Mouse (Mus musculus) adrenal gland (tissue): ENCODE data around the gene 9130230L23Rik.
"Not testable (repeated sequence)": the region's sequence is repeated elsewhere in the genome, so short reads cannot be mapped to it uniquely, and the experiment has no call there.

Experiments
- intact Hi-C: fragments of 180-260 bp; cut with DNase I; formaldehyde crosslinking; loops from one replicate; pipeline ENCODE4 v1.15.1; 2025

Gene 9130230L23Rik

GRCm38 (mm10) chr5:66008245-66008967, 4.3 kb upstream of the 9130230L23Rik start:
- intact Hi-C loops, result no loop called here

GRCm38 (mm10) chr5:66005041-66005678, 1.1 kb upstream of the 9130230L23Rik start:
- intact Hi-C loops, result no loop called here

GRCm38 (mm10) chr5:66001232-66001631, 2.9 kb downstream of the 9130230L23Rik start:
- intact Hi-C loops, result no loop called here

DNA sequence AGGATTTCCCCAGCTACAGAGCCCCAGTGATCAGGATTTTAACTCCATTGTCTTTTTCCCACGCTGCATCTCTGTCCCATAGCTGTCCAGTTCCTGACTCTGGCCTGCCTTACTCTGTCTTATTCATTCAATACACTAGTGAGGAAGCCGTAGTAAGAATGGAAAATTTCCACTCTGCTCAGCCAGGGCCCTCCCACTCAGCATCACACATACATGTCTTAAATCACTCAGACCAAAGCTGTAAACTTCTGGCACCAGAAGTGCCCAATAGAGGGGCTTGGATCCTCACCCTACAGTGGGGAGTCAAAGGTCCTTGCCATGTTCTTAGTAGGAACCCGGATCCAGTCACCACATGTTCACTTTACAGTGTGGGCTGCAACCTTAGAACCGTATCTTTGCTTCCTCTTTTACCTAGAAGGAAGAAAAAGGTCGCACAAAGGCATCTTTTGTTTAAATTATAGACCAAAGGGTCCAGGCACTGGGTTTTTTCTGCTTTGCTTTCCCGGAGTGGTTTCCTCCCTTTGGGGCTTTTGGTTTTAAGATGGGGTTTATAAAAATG, 3.4 kb downstream of the 9130230L23Rik start:
- intact Hi-C loops, result no loop called here

- intact Hi-C loops, result no loop called here
Observed at GRCm38 (mm10) chr5:66000074-66000473, 4.0 kb downstream of the 9130230L23Rik start.

DNA sequence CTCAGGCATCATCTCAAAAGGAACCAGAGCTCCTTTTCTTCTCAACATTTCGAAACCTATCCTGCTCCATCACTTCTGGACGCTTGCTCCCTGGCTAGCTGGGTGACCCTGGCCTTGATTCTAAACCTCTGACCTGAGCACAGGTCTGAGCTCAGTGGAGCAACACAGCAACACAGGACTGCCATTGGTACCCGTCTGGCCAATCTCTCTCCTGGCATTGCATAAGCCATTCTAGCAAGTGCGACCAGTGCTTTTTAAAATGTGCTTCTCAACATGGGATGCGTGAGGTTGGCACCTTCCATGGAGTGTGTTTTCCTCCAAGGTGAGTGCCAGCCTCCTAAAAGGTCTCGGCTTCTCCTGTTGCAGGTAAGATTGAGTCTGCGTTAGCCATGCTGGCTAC, 5.0 kb downstream of the 9130230L23Rik start:
- intact Hi-C loops, result no loop called here

GRCm38 (mm10) chr5:65997813-65998212, 6.3 kb downstream of the 9130230L23Rik start:
- intact Hi-C loops, result no loop called here

GRCm38 (mm10) chr5:65994643-65995042, 9.4 kb downstream of the 9130230L23Rik start:
- intact Hi-C loops, result no loop called here

GRCm38 (mm10) chr5:65991191-65991590, 12.9 kb downstream of the 9130230L23Rik start:
- intact Hi-C loops, result no loop called here

DNA sequence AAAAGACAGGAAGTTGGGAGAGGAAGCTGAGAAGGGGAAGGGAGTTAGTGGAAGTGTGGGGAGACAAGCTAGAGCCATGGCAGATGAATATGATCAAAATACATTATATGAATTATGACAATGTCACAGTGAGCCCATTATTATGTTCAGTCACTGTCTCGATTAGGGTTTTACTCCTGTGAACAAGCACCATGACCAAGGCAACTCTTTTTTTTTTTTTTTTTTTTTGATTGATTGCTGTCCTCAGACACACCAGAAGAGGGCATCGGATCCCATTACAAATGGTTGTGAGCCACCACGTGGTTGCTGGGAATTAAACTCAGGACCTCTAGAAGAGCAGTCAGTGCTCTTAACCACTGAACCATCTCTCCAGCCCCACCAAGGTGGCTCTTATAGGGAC, 17.1 kb downstream of the 9130230L23Rik start:
- intact Hi-C loops, result not testable (repeated sequence)

- intact Hi-C loops, result no loop called here
Observed at GRCm38 (mm10) chr5:65986426-65986825, 17.7 kb downstream of the 9130230L23Rik start.

DNA sequence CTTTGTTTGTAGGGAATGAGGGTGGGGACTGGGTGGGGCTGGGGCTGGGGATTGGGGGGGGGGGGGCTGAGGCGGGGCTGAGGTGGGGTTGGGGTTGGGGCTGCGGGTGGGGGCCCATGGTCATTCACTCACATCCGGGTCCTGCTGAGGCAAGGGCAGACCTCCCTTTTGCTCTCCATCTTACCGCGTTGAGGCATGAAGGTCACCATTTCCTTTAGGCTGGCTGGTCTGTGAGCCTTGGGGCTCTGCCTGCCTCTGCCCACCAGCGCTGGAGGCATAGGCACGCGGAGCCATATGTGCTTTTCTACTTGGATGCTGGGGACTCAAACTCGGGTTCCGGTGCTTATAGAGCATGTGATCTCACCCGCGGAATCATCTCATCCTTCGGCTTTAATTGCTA, 28.4 kb downstream of the 9130230L23Rik start:
- intact Hi-C loops, result no loop called here

DNA sequence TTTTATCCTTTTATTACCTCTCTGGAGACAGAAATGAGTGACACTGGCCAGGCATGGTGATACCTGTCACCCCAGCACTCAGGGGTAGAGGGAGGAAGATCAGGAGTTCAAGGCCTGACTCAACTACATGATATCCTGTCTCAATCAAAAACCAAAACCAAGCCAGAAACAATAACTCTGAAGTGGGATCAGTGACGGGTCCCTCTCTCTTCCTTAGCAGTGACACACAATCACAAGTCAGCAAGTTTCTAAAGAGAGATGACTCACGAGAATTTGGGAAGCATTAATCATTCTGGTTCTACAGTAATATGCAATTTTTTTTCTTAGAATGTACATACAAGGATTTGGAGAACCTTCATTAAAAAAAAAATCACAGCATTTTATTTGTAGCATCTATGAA, 30.9 kb downstream of the 9130230L23Rik start:
- intact Hi-C loops, result no loop called here

- intact Hi-C loops, result no loop called here
Observed at GRCm38 (mm10) chr5:65968004-65968403, 36.1 kb downstream of the 9130230L23Rik start.

DNA sequence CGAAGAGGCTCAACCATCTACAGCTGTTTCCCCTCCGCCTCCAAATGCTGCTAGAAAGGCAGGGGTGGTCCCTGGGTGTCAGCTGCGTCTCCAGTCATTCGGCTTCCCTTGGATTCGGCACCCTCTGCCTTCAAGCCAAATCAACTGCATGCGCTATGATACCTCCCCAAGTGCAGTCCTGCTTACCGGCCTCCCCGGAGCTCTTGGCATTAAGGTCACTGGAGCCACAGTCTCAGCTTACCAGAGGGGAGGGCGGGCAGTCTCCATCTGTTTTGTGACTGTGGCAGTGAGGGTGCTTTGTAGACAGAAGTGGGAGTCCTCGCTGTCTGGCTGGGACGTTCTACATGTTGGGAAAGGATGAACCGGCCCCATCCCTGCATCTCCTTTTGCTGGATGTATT, 37.0 kb downstream of the 9130230L23Rik start:
- intact Hi-C loops, result no loop called here

GRCm38 (mm10) chr5:65965771-65966279, 38.3 kb downstream of the 9130230L23Rik start:
- intact Hi-C loops, result no loop called here

GRCm38 (mm10) chr5:65963291-65963690, 40.8 kb downstream of the 9130230L23Rik start:
- intact Hi-C loops, result no loop called here

- intact Hi-C loops, result no loop called here
Observed at GRCm38 (mm10) chr5:65960597-65960950, 43.5 kb downstream of the 9130230L23Rik start.

DNA sequence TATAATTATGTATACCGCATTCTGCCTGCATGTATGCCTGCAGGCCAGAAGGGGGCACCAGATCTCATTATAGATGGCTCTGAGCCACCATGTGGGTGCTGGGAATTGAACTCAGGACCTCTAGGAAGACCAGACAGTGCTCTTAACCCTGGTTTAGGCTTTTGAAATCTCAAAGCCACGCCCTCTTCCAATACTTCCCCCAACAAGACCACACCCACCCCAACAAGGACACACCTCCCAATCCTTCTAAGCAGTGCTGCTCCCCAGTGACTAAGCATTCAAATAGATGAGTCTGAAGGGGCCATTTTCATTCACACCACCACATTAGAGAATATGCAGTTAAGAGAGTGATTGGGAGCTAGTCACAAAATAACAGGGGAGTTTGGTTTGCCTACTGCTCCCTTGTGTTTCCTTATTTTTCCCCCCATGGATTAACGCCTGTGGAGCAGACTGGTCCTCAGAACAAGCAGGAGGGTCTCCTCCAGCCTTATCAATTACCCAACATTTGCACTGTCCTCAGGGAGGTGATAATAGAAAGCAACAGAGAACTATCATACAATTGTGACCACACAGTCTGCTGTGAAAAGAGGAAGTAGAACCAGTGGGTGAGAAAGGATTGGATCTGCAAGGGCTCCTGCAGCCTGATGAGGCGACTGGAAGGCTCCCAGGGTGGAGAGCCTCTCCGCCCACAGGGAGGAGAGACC, 44.0 kb downstream of the 9130230L23Rik start:
- intact Hi-C loops, result no loop called here

GRCm38 (mm10) chr5:65958597-65958996, 45.5 kb downstream of the 9130230L23Rik start:
- intact Hi-C loops, result no loop called here

DNA sequence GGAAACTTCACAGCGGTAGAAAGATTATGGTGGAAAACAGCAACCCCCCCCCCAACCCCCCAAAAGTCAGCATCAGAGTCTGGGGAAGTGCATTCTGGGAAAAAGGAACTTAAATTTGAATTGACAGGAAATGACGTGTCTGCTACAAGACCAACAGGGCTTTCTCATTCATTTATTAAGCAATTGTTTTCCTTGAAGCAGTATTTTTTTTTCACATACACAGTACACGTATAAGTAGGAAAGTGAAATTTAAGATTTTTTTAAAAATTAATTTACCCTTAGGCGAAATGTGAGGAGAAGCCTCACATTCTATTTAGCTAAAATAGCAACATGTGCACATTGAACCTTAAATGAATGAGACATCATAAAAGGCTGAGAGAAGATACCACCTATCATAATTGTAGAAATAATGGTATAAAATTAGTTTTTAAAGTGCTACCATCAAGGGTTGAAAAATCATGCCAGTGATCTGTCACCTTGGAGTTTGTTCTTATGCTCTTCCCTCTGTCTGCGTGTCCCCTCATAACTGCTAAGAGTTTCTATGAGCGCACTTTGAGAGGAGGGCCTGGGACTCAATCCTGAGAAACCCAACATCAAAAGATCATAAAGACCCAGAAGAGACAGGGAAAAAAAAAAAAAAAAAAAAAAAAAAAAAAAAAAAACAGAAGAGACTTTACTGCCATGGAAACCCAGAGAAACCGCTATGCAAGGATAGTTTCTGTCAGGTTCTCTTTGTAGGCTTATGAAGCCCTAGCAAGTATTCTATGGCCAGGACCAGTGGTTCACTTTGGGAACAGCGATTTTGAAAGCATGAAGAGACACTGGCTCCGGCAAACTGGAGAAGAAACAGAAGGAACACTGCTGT, 47.7 kb downstream of the 9130230L23Rik start:
- intact Hi-C loops, result no loop called here
